Mouse (Mus musculus): Measurements from ENCODE around the gene Cyp4a32. TPM values are rescaled to one million over a fixed set of nuclear protein-coding genes. Genes with fewer than 3 reads are reported as not detected.
A peak's percentile ranks its signal among the peaks of the same experiment; 100 is the strongest.
"Not testable (repeated sequence)": the region's sequence is repeated elsewhere in the genome, so short reads cannot be mapped to it uniquely, and the experiment has no call there.

Gene Cyp4a32
- total RNA-seq, 2 experiments from 2014 or later = 4.4 to 17.8 TPM

DNA sequence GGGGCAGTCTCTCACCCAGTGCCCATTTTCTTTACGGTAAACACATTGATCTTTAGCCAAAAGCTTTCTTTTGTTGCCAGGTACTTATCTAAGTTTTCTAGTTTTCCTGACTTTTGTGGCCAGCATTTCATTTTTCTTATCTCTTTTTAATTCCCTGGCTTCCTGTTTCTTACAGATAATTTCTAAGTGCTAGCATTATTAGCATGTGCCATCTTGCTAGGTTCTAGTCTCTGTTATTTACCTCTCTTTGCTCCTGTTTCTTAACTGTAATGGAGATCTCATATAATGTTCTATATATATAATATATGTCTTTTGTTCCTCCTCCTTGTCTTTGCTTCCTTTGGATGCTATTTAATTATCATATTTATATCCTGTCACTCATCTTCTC is 55.8 kb downstream of the Cyp4a32 start:
- not testable (repeated sequence) for DNase-seq

DNA sequence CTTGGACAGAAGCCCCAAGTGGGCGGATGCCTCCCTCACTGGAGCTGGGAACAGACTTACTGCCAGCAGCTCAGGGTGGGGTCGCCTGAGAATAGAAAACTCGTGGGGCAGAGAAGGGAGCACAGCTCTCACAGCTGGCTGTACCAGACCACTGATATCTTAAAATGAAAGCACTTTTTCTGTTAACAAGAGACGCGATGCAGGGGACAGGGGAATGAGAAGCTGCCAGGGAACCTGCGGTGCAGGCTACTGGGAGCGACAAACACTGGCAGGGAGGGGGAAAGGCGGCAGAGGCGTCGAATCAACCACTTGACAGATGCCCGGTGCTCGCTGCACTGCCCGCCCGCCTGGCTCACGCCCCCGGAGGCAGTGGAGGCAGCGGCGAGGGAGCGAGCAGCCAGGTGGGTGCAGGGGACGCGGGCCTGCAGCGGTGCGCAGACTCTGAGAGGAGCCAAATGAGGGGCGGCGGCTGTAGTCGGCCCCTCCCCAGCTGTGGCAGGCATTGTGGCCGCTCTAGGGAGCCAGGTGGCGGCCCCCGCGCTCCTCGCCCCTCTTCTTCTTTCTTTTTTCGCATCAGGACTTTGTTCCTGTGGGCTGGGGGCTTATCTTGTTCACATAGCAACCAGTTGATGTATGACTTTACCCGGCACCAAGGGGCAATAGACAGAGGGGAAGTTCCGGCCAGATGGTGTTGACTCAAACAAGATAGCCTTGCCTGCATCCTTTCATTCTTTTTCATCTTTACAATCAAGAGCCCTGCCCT is 56.5 kb downstream of the Cyp4a32 start:
- peak; percentile 59 for DNase-seq

DNA sequence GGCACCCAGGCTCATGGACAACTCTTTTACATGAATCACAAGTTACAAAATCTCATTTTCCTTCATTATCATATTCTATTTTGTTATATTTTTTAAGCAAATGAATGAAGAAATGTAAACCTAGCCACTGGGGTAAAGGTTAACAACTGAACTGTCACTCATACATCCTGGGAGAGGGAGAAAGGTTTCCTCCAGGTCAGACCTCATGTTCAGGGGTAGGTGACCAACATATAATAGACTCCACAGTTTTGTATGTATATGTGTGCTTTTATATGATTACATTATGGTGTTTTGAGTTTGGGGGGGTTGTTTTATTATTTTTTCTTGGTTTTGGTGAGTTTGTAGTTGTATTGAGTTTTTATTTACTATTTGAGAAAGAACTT is 57.1 kb downstream of the Cyp4a32 start:
- DNase-seq = no peak

DNA sequence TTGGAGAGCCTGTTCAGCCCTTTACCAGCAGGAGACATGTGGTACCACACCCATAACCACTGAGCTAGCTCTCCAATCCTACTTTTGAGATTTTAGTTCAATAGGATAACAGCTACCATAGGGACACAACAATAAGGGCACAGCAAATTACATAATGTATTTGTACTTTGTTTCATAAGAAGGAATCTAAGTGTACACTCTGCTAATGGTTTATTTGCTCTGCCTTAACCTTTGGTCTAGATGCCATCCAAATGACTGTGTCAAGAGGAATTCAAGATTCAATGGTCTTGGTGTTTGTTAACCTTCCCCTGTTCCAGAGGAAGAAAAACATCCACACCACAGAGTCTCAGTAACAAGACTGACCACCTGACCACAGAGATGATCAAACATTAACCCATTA is 58.4 kb downstream of the Cyp4a32 start:
- no peak for DNase-seq

Other genes starting within 250 kb of the Cyp4a32 start
- under 1 TPM in 1 of 2 experiments, not detected in 1; 0.12 TPM for gene Cyp4a12b, start 189.3 kb upstream of the Cyp4a32 start, total RNA-seq (2021)
- not detected for gene Cyp4a30b, start 148.4 kb upstream of the Cyp4a32 start, total RNA-seq (2021)
- gene Cyp4a14, start 104.8 kb upstream of the Cyp4a32 start, total RNA-seq (2021) = 100 to 1,000 TPM in 1 of 2 experiments, 10 to 100 TPM in 1; 29.5 to 127 TPM
- 10 to 100 TPM in 1 of 2 experiments, 1 to 10 TPM in 1; 4.9 to 18.3 TPM for gene Cyp4a10, start 82.7 kb upstream of the Cyp4a32 start, total RNA-seq (2021)
- 10 to 100 TPM in 1 of 2 experiments, 1 to 10 TPM in 1; 8.0 to 23.2 TPM for gene Cyp4a31, start 37.3 kb upstream of the Cyp4a32 start, total RNA-seq (2021)
- 10 to 100 TPM; 19.1 to 26.5 TPM for gene Cyp4b1, start 46.8 kb downstream of the Cyp4a32 start, total RNA-seq (2021)
- 10 to 100 TPM; 47.0 to 51.9 TPM for gene Efcab14, start 136.8 kb downstream of the Cyp4a32 start, total RNA-seq (2021)
- 1 to 10 TPM; 1.0 to 1.3 TPM for gene Tex38, start 180.0 kb downstream of the Cyp4a32 start, total RNA-seq (2021)
- gene Atpaf1, start 183.8 kb downstream of the Cyp4a32 start, total RNA-seq (2021) = 10 to 100 TPM; 42.8 to 52.2 TPM
- 10 to 100 TPM; 13.8 to 15.1 TPM for gene Mob3c, start 227.1 kb downstream of the Cyp4a32 start, total RNA-seq (2021)
- gene Mknk1, start 238.2 kb downstream of the Cyp4a32 start, total RNA-seq (2021) = 10 to 100 TPM; 30.4 to 43.9 TPM